Mouse (Mus musculus) mouse trophoblast stem cell (cell line): ENCODE data around the gene Crim1.
"Not testable (repeated sequence)": the region's sequence is repeated elsewhere in the genome, so short reads cannot be mapped to it uniquely, and the experiment has no call there.

Experiments used
- in situ Hi-C, 2 experiments: fragments of 300-500 bp; cut with MseI, MboI; formaldehyde crosslinking; loops; 2 replicates in 1 of 2; 3 replicates in 1 of 2; pipeline ENCODE4 v1.15.1; 2025

Crim1 gene

GRCm38 (mm10) chr17:78250149-78250938, 50.3 kb downstream of the Crim1 start:
- in situ Hi-C loops = no loop called here

GRCm38 (mm10) chr17:78253587-78253986, 53.5 kb downstream of the Crim1 start:
- in situ Hi-C loops = not testable (repeated sequence)

GRCm38 (mm10) chr17:78254256-78254655, 54.2 kb downstream of the Crim1 start:
- in situ Hi-C loops = no loop called here

- in situ Hi-C loops = no loop called here
These were observed 55.7 kb downstream of the Crim1 start for GRCm38 (mm10) chr17:78255711-78256110.

GRCm38 (mm10) chr17:78256534-78256933, 56.5 kb downstream of the Crim1 start:
- in situ Hi-C loops = no loop called here

GRCm38 (mm10) chr17:78261684-78262083, 61.6 kb downstream of the Crim1 start:
- in situ Hi-C loops = no loop called here

GRCm38 (mm10) chr17:78264116-78264515, 64.1 kb downstream of the Crim1 start:
- in situ Hi-C loops = no loop called here

- in situ Hi-C loops = no loop called here
These were observed 65.1 kb downstream of the Crim1 start for GRCm38 (mm10) chr17:78265135-78265534.

- in situ Hi-C loops = no loop called here
These were observed 66.2 kb downstream of the Crim1 start for GRCm38 (mm10) chr17:78266271-78266670.

GRCm38 (mm10) chr17:78268591-78268990, 68.5 kb downstream of the Crim1 start:
- in situ Hi-C loops = no loop called here

GRCm38 (mm10) chr17:78269311-78269710, 69.3 kb downstream of the Crim1 start:
- in situ Hi-C loops = no loop called here

GRCm38 (mm10) chr17:78270019-78270418, 70.0 kb downstream of the Crim1 start:
- in situ Hi-C loops = no loop called here

GRCm38 (mm10) chr17:78271731-78272130, 71.7 kb downstream of the Crim1 start:
- in situ Hi-C loops = no loop called here

- in situ Hi-C loops = no loop called here
These were observed 72.1 kb downstream of the Crim1 start for GRCm38 (mm10) chr17:78272142-78272541.

- in situ Hi-C loops = no loop called here
These were observed 72.8 kb downstream of the Crim1 start for GRCm38 (mm10) chr17:78272713-78273483.

GRCm38 (mm10) chr17:78273875-78274274, 73.8 kb downstream of the Crim1 start:
- in situ Hi-C loops = no loop called here

- in situ Hi-C loops = no loop called here
These were observed 74.8 kb downstream of the Crim1 start for GRCm38 (mm10) chr17:78274609-78275506.

- in situ Hi-C loops = no loop called here
These were observed 75.4 kb downstream of the Crim1 start for GRCm38 (mm10) chr17:78275507-78275813.

- in situ Hi-C loops = no loop called here
These were observed 79.1 kb downstream of the Crim1 start for GRCm38 (mm10) chr17:78279191-78279590.

- in situ Hi-C loops = no loop called here
These were observed 81.1 kb downstream of the Crim1 start for GRCm38 (mm10) chr17:78280991-78281712.

- in situ Hi-C loops = no loop called here
These were observed 83.4 kb downstream of the Crim1 start for GRCm38 (mm10) chr17:78283271-78283992.
